ENCODE assay signal across 23 mouse cellular contexts in genomic region chr1:74292331-74293020, GRCm38 (mm10). TPM values are rescaled to one million over a fixed set of nuclear protein-coding genes. Genes with fewer than 3 reads are reported as not detected.
DNase-seq lines count a peak whose midpoint lies in the region; ATAC-seq and TF ChIP-seq lines count a peak whose summit lies in the region.
"Had no signal": no experiment of that assay in that cellular context is flagged by ENCODE, and none has a peak within 500 bp of the region (broad histone marks: within the 10 kb centered on the region; RNA-seq: fewer than 3 reads in every experiment).

No protein-coding gene starts in this region.

- peaks cover 65% of the 10 kb centered on the region for H3K36me3 ChIP-seq in heart, embryonic 13.5 days

- H3K9me3 ChIP-seq in heart, embryonic 13.5 days = no peaks in the 10 kb centered on the region
- H3K9me3 ChIP-seq: forebrain, embryonic 13.5 days; heart, embryonic 12.5 days; hindbrain, embryonic 10.5 days; midbrain, embryonic 12.5 days had no signal

- no peak for ATAC-seq in heart, embryonic 13.5 days (ENCODE audit: extremely low read depth, insufficient number of reproducible peaks, low FRiP score, low TSS enrichment)
- ATAC-seq: forebrain, embryonic 13.5 days had no signal

- peaks cover 98% of the 10 kb centered on the region for H3K4me1 ChIP-seq in heart, embryonic 13.5 days
- H3K4me1 ChIP-seq in olfactory bulb, adult 2 months (ENCODE audit: control insufficient read depth, insufficient read depth, low read length) = peaks cover 50% of the 10 kb centered on the region

- no peak overlapping the region for H3K4me3 ChIP-seq in heart, embryonic 13.5 days
- H3K4me3 ChIP-seq in layer of hippocampus, adult 2 months = no peak overlapping the region
- no peak overlapping the region for H3K4me3 ChIP-seq in olfactory bulb, adult 2 months (ENCODE audit: insufficient read depth, low read depth, low read length)
- H3K4me3 ChIP-seq: erythroblast, embryonic 14.5 days; forebrain, embryonic 13.5 days; heart, embryonic 12.5 days; hindbrain, embryonic 10.5 days; midbrain, embryonic 12.5 days had no signal

- peak overlapping the region; percentile 37; the same call in 1 of the 2 replicates for H3K9ac ChIP-seq in heart, embryonic 13.5 days
- H3K9ac ChIP-seq: forebrain, embryonic 13.5 days; heart, embryonic 12.5 days; midbrain, embryonic 12.5 days had no signal

- TF ChIP-seq POLR2A in olfactory bulb, adult 2 months (IDR thresholded peaks at IDR 0.05; ENCODE audit: insufficient read depth, low read depth, low read length) = no peak

- WGBS in heart, embryonic 13.5 days = 83% methylated on average over 11 of the region's 11 CpGs
- WGBS in olfactory bulb, adult 2 months = 54% methylated on average over 11 of the region's 11 CpGs

- TF ChIP-seq CTCF in layer of hippocampus, adult 2 months (conservative IDR thresholded peaks at IDR 0.05) = no peak
- no peak for TF ChIP-seq CTCF in olfactory bulb, adult 2 months (IDR thresholded peaks at IDR 0.05; ENCODE audit: insufficient read depth, low read depth, low read length)

- 0 out of 2 replicates have a peak overlapping the region, but pooled peaks have one; percentile 10 for H3K27ac ChIP-seq in heart, embryonic 13.5 days (replicated peaks)
- peak overlapping the region; percentile 74 for H3K27ac ChIP-seq in layer of hippocampus, adult 2 months
- H3K27ac ChIP-seq in olfactory bulb, adult 2 months (ENCODE audit: insufficient read depth, low read depth, low read length) = peak overlapping the region; percentile 27
- H3K27ac ChIP-seq: forebrain, embryonic 13.5 days; hindbrain, embryonic 10.5 days; midbrain, embryonic 12.5 days had no signal

- no peak overlapping the region for H3K4me2 ChIP-seq in heart, embryonic 13.5 days
- H3K4me2 ChIP-seq: forebrain, embryonic 13.5 days; heart, embryonic 12.5 days; midbrain, embryonic 12.5 days had no signal

- no peaks in the 10 kb centered on the region for H3K27me3 ChIP-seq in heart, embryonic 13.5 days (replicated peaks)
- H3K27me3 ChIP-seq: forebrain, embryonic 13.5 days; heart, embryonic 12.5 days; midbrain, embryonic 12.5 days had no signal

- DNase-seq in heart, adult 9 months (ENCODE audit: low spot score in 2 of 2) = no peak
- DNase-seq in layer of hippocampus, adult 2 months (ENCODE audit: low spot score in 2 of 2) = no peak
- DNase-seq in layer of hippocampus, adult 8-10 months (ENCODE audit: low spot score in 2 of 2) = no peak
- peak; percentile 54 for DNase-seq in brain, adult 2 months (ENCODE audit: low read depth, low spot score)
- DNase-seq in embryo, embryonic 11 days = no peak
- DNase-seq: adrenal gland, postnatal 25 days; B cell, adult 2 months; cerebellum, adult 2 months; kidney, adult 8-10 months; lung, adult 2 months; thymus, adult 2 months had no signal

RNA-seq across cellular contexts. Expression of gene Pnkd, which starts 7.7 kb away (rescaled TPM):
- polyA plus RNA-seq in heart, embryonic 13.5 days (2015; fragmentation: Nextera tagmentation; extraction: Ambion mirVana) = 227 and 252 TPM in 2 replicates
- total RNA-seq in layer of hippocampus, adult 2 months (2021) = 100 to 1,000 TPM; 171 to 185 TPM
- total RNA-seq in layer of hippocampus, adult 8-10 months (2022) = 100 to 1,000 TPM; 170 to 190 (median 177) TPM
- polyA plus RNA-seq in olfactory bulb, adult 2 months (2012; ENCODE audit: insufficient read depth, insufficient read length, low replicate concordance, missing spikeins) = not detected in 2 replicates

RNA-seq across cellular contexts. Expression of gene Aamp, which starts 7.9 kb away (rescaled TPM):
- 164 and 188 TPM in 2 replicates for polyA plus RNA-seq in heart, embryonic 13.5 days (2015; fragmentation: Nextera tagmentation; extraction: Ambion mirVana)
- 100 to 1,000 TPM; 153 to 155 TPM for total RNA-seq in layer of hippocampus, adult 2 months (2021)
- 100 to 1,000 TPM; 150 to 159 (median 154) TPM for total RNA-seq in layer of hippocampus, adult 8-10 months (2022)
- polyA plus RNA-seq in olfactory bulb, adult 2 months (2012; ENCODE audit: insufficient read depth, insufficient read length, low replicate concordance, missing spikeins) = not detected in 2 replicates

RNA-seq across cellular contexts. Expression of gene Tmbim1, which starts 12.9 kb away (rescaled TPM):
- 42.0 and 42.7 TPM in 2 replicates for polyA plus RNA-seq in heart, embryonic 13.5 days (2015; fragmentation: Nextera tagmentation; extraction: Ambion mirVana)
- 10 to 100 TPM; 23.3 to 23.9 TPM for total RNA-seq in layer of hippocampus, adult 2 months (2021)
- total RNA-seq in layer of hippocampus, adult 8-10 months (2022) = 10 to 100 TPM; 24.9 to 37.2 (median 33.3) TPM
- 36.6 TPM in 1 of 2 replicates, not detected in the other for polyA plus RNA-seq in olfactory bulb, adult 2 months (2012; ENCODE audit: insufficient read depth, insufficient read length, low replicate concordance, missing spikeins)

RNA-seq across cellular contexts. Expression of gene Gpbar1, which starts 14.1 kb away (rescaled TPM):
- 0.36 and 0.64 TPM in 2 replicates for polyA plus RNA-seq in heart, embryonic 13.5 days (2015; fragmentation: Nextera tagmentation; extraction: Ambion mirVana)
- not detected for total RNA-seq in layer of hippocampus, adult 2 months (2021)
- not detected for total RNA-seq in layer of hippocampus, adult 8-10 months (2022)
- polyA plus RNA-seq in olfactory bulb, adult 2 months (2012; ENCODE audit: insufficient read depth, insufficient read length, low replicate concordance, missing spikeins) = not detected in 2 replicates
- total RNA-seq: adrenal gland, postnatal 25 days; gastrocnemius, postnatal 4 days; layer of hippocampus, postnatal 25 days; left cerebral cortex, postnatal 14 days; megakaryocyte progenitor cell, adult 5-6 weeks had no signal
- polyA plus RNA-seq: cerebellum, adult 2 months; erythroblast, embryonic 14.5 days; forebrain, embryonic 13.5 days; midbrain, embryonic 12.5 days; neural tube, embryonic 14.5 days had no signal

RNA-seq across cellular contexts. Expression of gene Arpc2, which starts 56.6 kb away (rescaled TPM):
- polyA plus RNA-seq in heart, embryonic 13.5 days (2015; fragmentation: Nextera tagmentation; extraction: Ambion mirVana) = 400 and 438 TPM in 2 replicates
- total RNA-seq in layer of hippocampus, adult 2 months (2021) = 100 to 1,000 TPM; 393 to 396 TPM
- total RNA-seq in layer of hippocampus, adult 8-10 months (2022) = 100 to 1,000 TPM; 324 to 350 (median 341) TPM
- polyA plus RNA-seq in olfactory bulb, adult 2 months (2012; ENCODE audit: insufficient read depth, insufficient read length, low replicate concordance, missing spikeins) = not detected in 2 replicates

Comparison
In these comparisons a context has a peak if more than half of its experiments do, and no peak if none do; other contexts are left out.
1. H3K27ac ChIP-seq: peak in every context shown above with its lines; median percentile 74 in layer of hippocampus, adult 2 months; 27 in olfactory bulb, adult 2 months; 10 in heart, embryonic 13.5 days.